Mouse (Mus musculus): ENCODE measurements at regions not wholly inside any gene's neighbourhood (a gene's known extent, or its start where the extent isn't known, plus 50 kb on each side); places are given as distances from the start of the nearest gene placed in this dataset.

GRCm38 (mm10) chr11:8229787-8230186, 434.5 kb downstream of the Tns3 start:
- WGBS: 33% methylated on average over 7 of the region's 7 CpGs
- peak; percentile 66 for DNase-seq (ENCODE audit: low spot score)
- Histone ChIP-seq H3K9ac (replicated peaks; ENCODE audit: low read length) (no peak overlapping the region), H3K36me3 (ENCODE audit: insufficient read depth, low read length) (no peaks in the 10 kb centered on the region), H3K27ac (no peak overlapping the region), H3K4me1 (ENCODE audit: insufficient read depth, low read length) (no peaks in the 10 kb centered on the region), H3K9me3 (ENCODE audit: low read length) (no peaks in the 10 kb centered on the region), H3K4me3 (ENCODE audit: low read length) (no peak overlapping the region), H3K27me3 (ENCODE audit: insufficient read depth, low read length) (no peaks in the 10 kb centered on the region), H3K4me2 (ENCODE audit: low read depth, low read length) (no peak overlapping the region)
- peak; percentile 79 for ATAC-seq
- no peak for TF ChIP-seq CTCF (IDR thresholded peaks at IDR 0.05; ENCODE audit: low read depth)

DNA sequence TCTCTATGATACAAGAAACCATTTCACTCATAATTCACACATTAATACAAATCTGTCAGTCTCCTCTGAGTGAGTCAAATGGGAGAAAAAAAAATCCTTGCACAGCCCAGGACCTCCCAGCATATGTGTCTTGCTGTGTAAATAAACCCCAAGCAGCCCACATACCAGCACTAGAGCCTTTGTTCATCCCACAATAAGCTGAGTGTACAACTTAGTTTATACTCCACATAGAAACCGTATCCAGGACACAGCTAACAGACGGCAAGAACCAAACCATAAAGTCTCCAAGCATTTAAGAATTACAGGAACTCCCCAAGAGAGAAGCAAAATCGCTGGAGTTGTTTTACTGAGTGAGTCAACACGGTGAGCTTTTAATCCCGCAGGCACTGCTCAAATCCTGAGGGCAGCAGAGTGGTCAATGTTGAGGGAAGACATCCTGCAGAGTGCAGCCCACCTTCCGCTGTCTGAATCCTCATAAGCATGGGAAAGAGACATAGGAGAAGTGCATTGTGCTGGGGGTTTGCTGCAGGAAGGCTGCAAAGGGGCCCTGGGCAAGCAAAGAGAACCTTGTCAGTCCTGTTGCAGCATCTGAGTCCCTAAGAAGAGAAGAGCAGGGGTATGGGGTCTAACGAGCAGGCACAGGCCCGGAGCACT, 436.4 kb downstream of the Tns3 start:
- Histone ChIP-seq H3K27me3 (ENCODE audit: insufficient read depth, low read length) (no peaks in the 10 kb centered on the region), H3K4me3 (ENCODE audit: low read length) (no peak overlapping the region), H3K9ac (replicated peaks; ENCODE audit: low read length) (no peak overlapping the region), H3K36me3 (ENCODE audit: insufficient read depth, low read length) (no peaks in the 10 kb centered on the region), H3K4me1 (ENCODE audit: insufficient read depth, low read length) (no peaks in the 10 kb centered on the region), H3K4me2 (ENCODE audit: low read depth, low read length) (no peak overlapping the region), H3K27ac (no peak overlapping the region), H3K9me3 (ENCODE audit: low read length) (no peaks in the 10 kb centered on the region)
- ATAC-seq (peak; percentile 71), DNase-seq (ENCODE audit: low spot score) (peak; percentile 16)
- no peak for TF ChIP-seq CTCF (IDR thresholded peaks at IDR 0.05; ENCODE audit: low read depth)
- WGBS: 42% methylated on average over 8 of the region's 8 CpGs

- Histone ChIP-seq H3K4me3 (ENCODE audit: low read length) (no peak overlapping the region), H3K27me3 (ENCODE audit: insufficient read depth, low read length) (no peaks in the 10 kb centered on the region), H3K9ac (replicated peaks; ENCODE audit: low read length) (no peak overlapping the region), H3K36me3 (ENCODE audit: insufficient read depth, low read length) (no peaks in the 10 kb centered on the region), H3K4me1 (ENCODE audit: insufficient read depth, low read length) (0 out of 2 replicates have a peak, but pooled peaks cover 7% of the 10 kb centered on the region), H3K9me3 (ENCODE audit: low read length) (no peaks in the 10 kb centered on the region), H3K4me2 (ENCODE audit: low read depth, low read length) (no peak overlapping the region), H3K27ac (no peak overlapping the region)
- WGBS: 88% methylated on average over 1 of the region's 1 CpGs
- ATAC-seq (no peak), DNase-seq (ENCODE audit: low spot score) (no peak)
- TF ChIP-seq CTCF (IDR thresholded peaks at IDR 0.05; ENCODE audit: low read depth): no peak
Measured at GRCm38 (mm10) chr11:8224366-8224765, 440.0 kb downstream of the Tns3 start.

GRCm38 (mm10) chr11:8220618-8221017, 443.7 kb downstream of the Tns3 start:
- no peaks in the 10 kb centered on the region for H3K9me3 ChIP-seq (ENCODE audit: low read length)
- no peak overlapping the region for H3K27ac ChIP-seq
- 58% methylated on average over 3 of the region's 3 CpGs for WGBS
- H3K4me2 ChIP-seq (ENCODE audit: low read depth, low read length): no peak overlapping the region
- H3K9ac ChIP-seq (replicated peaks; ENCODE audit: low read length): no peak overlapping the region
- DNase-seq (ENCODE audit: low spot score) (no peak), ATAC-seq (no peak)
- no peak overlapping the region for H3K4me3 ChIP-seq (ENCODE audit: low read length)
- H3K36me3 ChIP-seq (ENCODE audit: insufficient read depth, low read length): no peaks in the 10 kb centered on the region
- TF ChIP-seq CTCF (IDR thresholded peaks at IDR 0.05; ENCODE audit: low read depth): no peak
- 0 out of 2 replicates have a peak, but pooled peaks cover 7% of the 10 kb centered on the region for H3K4me1 ChIP-seq (ENCODE audit: insufficient read depth, low read length)
- H3K27me3 ChIP-seq (ENCODE audit: insufficient read depth, low read length): no peaks in the 10 kb centered on the region

- 83% methylated on average over 6 of the region's 6 CpGs for WGBS
- Histone ChIP-seq H3K27me3 (ENCODE audit: insufficient read depth, low read length) (no peaks in the 10 kb centered on the region), H3K36me3 (ENCODE audit: insufficient read depth, low read length) (no peaks in the 10 kb centered on the region), H3K4me2 (ENCODE audit: low read depth, low read length) (no peak overlapping the region), H3K27ac (no peak overlapping the region), H3K4me3 (ENCODE audit: low read length) (no peak overlapping the region), H3K9me3 (ENCODE audit: low read length) (no peaks in the 10 kb centered on the region), H3K4me1 (ENCODE audit: insufficient read depth, low read length) (0 out of 2 replicates have a peak, but pooled peaks cover 7% of the 10 kb centered on the region), H3K9ac (replicated peaks; ENCODE audit: low read length) (no peak overlapping the region)
- ATAC-seq (no peak), DNase-seq (ENCODE audit: low spot score) (no peak)
- no peak for TF ChIP-seq CTCF (IDR thresholded peaks at IDR 0.05; ENCODE audit: low read depth)
Measured at GRCm38 (mm10) chr11:8219911-8220310, 444.4 kb downstream of the Tns3 start.

GRCm38 (mm10) chr11:8215634-8216033, 448.7 kb downstream of the Tns3 start:
- no peak for ATAC-seq
- 41% methylated on average over 7 of the region's 7 CpGs for WGBS
- Histone ChIP-seq H3K27ac (no peak overlapping the region), H3K36me3 (ENCODE audit: insufficient read depth, low read length) (no peaks in the 10 kb centered on the region), H3K4me2 (ENCODE audit: low read depth, low read length) (no peak overlapping the region), H3K9ac (replicated peaks; ENCODE audit: low read length) (no peak overlapping the region), H3K4me1 (ENCODE audit: insufficient read depth, low read length) (0 out of 2 replicates have a peak, but pooled peaks cover 6% of the 10 kb centered on the region), H3K27me3 (ENCODE audit: insufficient read depth, low read length) (no peaks in the 10 kb centered on the region), H3K4me3 (ENCODE audit: low read length) (no peak overlapping the region), H3K9me3 (ENCODE audit: low read length) (no peaks in the 10 kb centered on the region)
- no peak for TF ChIP-seq CTCF (IDR thresholded peaks at IDR 0.05; ENCODE audit: low read depth)
- DNase-seq (ENCODE audit: low spot score): peak; percentile 13

- Histone ChIP-seq H3K27ac (no peak overlapping the region), H3K9me3 (ENCODE audit: low read length) (no peaks in the 10 kb centered on the region), H3K4me2 (ENCODE audit: low read depth, low read length) (no peak overlapping the region), H3K4me1 (ENCODE audit: insufficient read depth, low read length) (no peaks in the 10 kb centered on the region), H3K4me3 (ENCODE audit: low read length) (no peak overlapping the region), H3K9ac (replicated peaks; ENCODE audit: low read length) (no peak overlapping the region), H3K36me3 (ENCODE audit: insufficient read depth, low read length) (no peaks in the 10 kb centered on the region), H3K27me3 (ENCODE audit: insufficient read depth, low read length) (no peaks in the 10 kb centered on the region)
- no peak for TF ChIP-seq CTCF (IDR thresholded peaks at IDR 0.05; ENCODE audit: low read depth)
- 54% methylated on average over 2 of the region's 2 CpGs for WGBS
- DNase-seq (ENCODE audit: low spot score) (peak; percentile 10), ATAC-seq (no peak)
Measured at GRCm38 (mm10) chr11:8214305-8214903, 449.9 kb downstream of the Tns3 start.
